Mouse (Mus musculus) kidney, postnatal 4 days (tissue): ENCODE data around the gene Prkcz.
"Not testable (repeated sequence)": the region's sequence is repeated elsewhere in the genome, so short reads cannot be mapped to it uniquely, and the experiment has no call there.

ENCODE experiments used
- DNase-seq, 2 experiments: peaks; one replicate each; pipeline ENCODE4 v3.0.0; 2021; ENCODE audit warnings: mixed read lengths in 2 of 2

The Prkcz gene

DNA sequence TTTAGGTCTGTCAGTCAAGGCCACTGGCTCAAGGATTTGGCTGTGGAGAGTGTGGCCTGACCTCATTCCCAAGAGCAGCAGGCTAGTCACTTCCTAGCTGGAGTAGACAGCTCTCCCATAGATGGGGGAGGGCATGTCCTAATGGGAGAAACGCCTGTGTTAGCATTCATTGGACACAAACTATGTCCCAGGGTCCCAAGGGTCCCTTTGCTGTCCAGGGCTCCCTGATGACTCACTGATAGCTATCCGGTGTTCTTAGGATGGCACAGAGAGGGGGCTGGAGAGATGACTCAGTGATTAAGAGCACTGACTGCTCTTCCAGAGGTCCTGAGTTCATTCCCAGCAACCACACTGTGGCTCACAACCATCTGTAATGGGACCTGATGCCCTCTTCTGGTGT is 79.9 kb downstream of the Prkcz start:
- DNase-seq = no peak

DNA sequence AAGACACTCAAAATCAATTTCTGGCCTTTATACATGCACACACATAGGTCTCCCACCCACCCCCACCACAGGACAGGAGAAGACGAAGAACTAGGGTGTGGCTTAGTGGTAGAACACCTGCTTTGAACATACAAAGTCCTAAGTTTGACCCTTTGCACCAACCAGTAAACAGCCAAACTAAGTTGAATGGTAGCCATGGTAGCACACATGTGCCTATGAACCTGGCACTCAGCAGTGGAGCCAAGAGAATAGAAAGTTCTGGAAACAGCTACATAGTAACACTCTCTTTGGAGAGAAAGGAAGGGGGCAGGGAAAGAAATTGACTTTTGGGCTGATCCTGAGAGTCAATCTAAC is 80.4 kb downstream of the Prkcz start:
- DNase-seq = no peak

DNA sequence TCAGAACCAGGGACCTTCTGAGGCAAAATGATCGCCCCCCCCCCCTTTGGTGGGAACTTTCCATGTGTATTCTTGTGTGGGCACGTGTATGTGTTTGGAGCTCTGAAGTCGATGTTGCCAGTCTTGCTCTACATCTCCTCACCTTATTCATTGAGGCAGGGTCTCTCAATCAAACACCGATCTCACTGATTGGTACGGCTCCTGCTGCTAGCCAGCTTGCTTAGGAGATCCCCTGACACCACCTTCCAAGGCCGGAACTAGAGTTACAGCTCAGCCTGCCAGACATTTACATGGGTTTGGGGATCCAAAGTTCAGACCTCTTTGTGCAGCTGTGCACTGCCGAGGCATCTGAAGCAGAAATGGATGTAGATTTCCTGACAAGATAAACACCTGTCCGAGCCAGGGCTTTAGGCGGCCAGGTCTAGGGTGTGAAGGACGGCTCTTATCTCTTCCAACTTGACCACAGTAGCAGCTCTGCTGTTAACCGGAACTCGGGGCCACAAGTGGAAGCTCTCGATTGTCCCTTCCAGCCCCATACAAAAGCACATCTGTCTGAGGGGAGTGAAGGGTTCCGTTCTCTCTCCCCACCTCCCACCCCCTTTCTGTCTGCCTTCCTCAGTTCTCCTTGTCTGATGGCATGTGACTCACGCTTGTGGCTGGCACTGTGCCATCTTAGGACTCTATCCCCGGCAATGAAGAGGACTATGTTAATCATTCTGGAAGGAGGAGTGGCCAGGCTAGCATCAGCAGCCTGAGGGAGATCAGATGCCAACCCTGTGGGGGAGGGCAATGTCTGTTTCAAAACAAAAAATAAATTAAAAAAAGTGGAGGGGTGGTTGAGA is 81.0 kb downstream of the Prkcz start:
- DNase-seq = peak; percentile 53 to 73

DNA sequence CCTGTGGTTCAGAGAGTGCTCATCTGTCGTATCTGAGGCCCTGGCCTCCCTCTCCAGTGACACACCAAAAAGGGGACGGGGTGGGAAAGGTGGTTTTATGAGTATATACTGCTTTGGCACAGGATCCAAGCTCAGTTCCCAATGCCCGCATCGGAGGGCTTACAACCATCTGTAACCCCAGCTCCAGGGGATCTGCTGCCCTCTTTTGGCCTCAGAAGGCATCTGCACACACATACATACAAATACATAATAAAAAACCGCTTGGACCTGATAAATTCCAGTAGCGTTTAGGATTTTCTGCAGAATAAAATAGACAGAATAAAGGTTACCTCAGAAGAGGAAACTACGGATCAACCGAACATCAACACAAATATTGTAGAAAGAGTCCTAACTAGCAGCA is 82.1 kb downstream of the Prkcz start:
- DNase-seq = peak in 1 of 2 experiments; percentile 19

DNA sequence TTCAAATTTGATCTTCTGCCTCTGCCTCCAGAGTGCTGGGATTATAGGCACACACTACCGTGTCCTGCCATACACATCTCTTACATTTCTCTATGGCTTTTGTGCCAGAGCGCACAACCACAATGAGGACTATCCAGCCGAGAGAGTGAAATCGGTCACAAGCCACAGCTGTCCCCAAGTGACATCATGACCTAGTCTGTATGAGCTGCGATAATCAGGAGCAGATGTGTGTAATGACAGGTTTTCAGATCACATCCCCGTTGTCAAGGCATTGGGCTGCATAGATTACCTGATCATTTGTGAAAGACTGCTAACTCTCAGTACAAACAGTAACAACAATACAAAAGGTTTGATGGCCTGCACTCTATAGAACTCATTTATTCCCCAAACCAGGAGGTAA is 83.2 kb downstream of the Prkcz start:
- no peak for DNase-seq

- peak; percentile 34 to 45 for DNase-seq
These were observed 86.3 kb downstream of the Prkcz start for GRCm38 (mm10) chr4:155274851-155275250.

DNA sequence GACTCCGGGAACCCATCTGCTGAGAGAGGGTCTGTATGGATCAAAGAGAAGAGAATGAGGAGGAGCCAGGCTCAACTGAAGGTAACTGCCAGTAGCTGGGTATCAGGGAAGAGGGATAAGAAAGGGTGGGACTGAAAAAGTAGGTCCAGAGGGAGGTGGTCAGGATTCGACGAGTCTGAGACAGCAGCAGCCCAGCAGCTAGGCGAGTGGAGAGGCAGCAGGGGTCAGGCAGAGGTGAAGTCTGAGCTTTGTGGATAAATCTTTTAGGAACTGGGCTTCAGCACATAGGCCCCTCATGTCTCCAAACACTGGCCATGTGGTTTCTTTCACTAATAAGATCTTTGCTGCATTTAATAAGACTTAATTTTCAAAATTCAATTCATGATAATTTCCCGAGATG is 86.7 kb downstream of the Prkcz start:
- DNase-seq = no peak

DNA sequence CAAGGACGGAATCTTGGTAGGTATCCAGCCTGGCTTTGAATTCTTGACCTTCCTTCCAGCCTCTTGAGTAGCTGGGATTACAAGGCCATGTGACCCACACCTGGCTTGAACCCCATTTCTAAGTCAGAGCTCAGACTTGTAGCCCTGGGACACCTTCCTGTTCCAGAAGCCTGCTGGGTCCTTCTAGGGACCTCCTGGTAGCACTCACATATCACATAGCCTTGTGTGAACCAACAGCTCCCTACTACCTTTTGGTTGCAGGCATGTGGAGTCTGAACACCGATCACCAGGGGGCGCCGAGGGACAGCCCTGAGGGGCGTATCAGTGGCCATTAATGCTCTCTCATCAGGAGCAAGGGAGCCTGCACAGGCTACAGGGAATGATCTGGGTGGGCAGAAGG is 92.8 kb downstream of the Prkcz start:
- DNase-seq = peak; percentile 90

DNA sequence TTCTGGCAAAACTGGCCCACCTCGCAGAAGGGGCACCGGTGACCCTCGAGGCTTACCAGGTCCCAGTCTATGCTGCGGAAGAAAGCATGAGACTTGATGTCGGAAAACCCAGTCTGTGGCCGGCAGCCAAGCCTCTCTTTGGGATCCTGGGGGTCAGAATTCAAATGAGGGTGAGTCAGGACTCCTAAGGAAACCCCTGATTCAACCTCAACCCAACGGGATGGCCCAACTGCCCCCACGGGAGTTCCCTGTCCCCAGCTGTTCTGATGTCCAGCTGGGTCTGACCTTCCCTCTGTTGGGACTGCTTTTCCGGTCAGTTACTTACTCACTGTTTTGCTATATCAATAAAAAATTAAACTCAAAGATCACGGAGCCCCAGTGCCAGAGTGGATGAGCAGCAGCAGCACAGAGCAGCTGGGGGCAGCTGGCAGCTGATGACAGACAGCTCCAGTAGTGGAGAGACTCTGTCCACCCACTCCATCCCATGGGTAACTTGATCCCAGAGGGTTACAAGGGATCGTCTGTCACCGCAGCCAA is 93.5 kb downstream of the Prkcz start:
- DNase-seq = peak; percentile 60 to 69

GRCm38 (mm10) chr4:155267047-155267543 is 94.1 kb downstream of the Prkcz start:
- DNase-seq = peak; percentile 17 to 32

GRCm38 (mm10) chr4:155264521-155265321 is 96.4 kb downstream of the Prkcz start:
- DNase-seq = no peak

DNA sequence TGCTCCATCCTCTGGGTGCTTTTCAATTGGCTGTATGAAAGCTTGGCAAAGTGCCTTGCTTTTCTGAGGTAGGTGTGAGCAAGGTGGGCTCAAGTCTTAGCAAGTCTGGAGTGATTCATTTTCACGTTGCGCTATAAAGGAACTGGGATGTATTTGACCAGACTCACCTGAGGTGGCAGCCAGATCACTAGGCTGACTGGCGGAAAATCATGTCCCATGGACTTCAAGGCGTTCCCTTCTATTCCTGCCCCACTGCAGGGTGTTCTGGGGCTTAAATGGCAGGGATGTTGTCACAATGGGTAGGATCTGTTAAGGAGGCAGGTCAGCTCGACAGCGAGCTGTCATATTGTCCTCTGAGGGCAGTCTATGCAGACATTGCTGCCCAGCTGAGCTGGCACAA is 108.9 kb downstream of the Prkcz start:
- no peak for DNase-seq

- no peak for DNase-seq
These were observed 110.0 kb downstream of the Prkcz start for GRCm38 (mm10) chr4:155251147-155251546.

DNA sequence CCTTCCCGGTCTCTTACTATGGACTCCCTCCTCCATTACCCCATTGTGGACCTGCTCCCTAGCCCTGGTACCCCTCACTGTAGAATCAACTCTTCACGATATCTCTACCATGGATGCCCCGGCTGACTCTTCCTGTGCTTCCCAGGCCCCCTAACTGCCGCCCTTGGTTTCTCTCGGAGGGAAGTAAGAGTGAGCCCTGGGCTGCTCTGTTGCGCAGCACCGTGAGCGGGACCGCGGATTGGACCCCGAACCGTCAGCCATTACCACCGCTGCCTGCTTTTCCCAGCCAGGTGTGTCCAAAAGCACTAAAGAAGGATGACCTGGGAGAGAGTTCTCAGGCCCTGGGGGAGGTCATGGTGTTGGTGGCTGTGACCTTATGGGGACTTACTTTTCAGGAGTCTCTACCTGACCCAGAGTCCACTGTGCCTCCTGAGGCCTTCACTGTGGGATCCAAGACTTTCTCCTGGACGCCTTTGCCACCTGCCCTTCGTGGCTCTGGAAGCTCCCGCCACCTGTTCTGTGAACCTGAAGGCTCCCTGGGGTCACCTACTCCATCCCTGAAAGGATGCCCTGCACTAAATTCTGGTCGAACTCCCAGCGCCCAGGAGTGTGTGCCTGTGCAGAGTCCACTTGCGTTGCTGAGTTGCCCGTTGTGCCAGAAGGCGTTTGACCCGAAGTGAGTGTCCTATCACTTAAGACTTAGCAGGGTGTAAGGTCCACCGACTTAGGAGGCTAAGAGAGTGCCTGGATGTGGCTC is 110.6 kb downstream of the Prkcz start:
- DNase-seq = peak; percentile 40 to 63

DNA sequence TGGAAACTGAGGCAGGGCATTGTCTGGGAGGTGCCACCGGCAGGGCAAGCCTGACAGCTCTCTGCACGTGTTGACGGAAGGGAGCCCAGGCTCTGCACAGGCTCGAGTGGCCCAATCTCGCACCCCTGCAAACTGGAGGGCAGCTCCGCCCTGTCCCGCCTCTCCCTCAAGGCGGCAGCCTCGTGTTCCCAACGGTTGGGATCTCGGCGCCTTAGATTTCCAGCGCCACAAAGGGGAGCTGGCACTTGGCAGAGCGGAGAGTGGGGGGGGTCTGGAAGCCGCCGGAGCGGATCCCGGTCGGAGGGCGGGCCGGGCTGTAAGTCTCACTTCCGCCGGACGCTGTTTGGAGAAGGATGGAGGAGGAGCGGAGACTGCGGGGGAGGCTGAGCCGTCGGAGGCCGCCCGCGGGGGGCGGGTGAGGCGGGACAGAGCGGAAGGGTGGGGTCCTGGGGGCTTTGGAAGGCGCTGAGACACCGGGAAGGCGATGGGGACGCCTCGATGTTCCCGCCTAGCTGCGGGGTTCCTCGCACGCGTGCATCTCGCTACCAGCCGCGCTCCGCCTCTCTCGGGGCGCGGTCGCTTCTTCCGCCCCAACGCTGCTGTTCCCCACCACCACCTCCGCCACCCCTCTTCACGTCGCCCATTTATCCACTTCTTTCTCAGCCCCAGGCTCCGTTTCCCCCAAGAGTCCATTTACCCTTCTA is 111.4 kb downstream of the Prkcz start, which contains the start of gene Faap20:
Gene Faap20, plus strand, starts transcription at position 155 of the 704 bp plus-strand sequence.
- DNase-seq = peak; percentile 92 to 96

GRCm38 (mm10) chr4:155249257-155249647 is 111.9 kb downstream of the Prkcz start:
- peak; percentile 98 for DNase-seq

- not testable (repeated sequence) for DNase-seq
These were observed 113.1 kb downstream of the Prkcz start for GRCm38 (mm10) chr4:155248054-155248453.

- peak; percentile 62 to 80 for DNase-seq
These were observed 114.5 kb downstream of the Prkcz start for GRCm38 (mm10) chr4:155246691-155247105.

DNA sequence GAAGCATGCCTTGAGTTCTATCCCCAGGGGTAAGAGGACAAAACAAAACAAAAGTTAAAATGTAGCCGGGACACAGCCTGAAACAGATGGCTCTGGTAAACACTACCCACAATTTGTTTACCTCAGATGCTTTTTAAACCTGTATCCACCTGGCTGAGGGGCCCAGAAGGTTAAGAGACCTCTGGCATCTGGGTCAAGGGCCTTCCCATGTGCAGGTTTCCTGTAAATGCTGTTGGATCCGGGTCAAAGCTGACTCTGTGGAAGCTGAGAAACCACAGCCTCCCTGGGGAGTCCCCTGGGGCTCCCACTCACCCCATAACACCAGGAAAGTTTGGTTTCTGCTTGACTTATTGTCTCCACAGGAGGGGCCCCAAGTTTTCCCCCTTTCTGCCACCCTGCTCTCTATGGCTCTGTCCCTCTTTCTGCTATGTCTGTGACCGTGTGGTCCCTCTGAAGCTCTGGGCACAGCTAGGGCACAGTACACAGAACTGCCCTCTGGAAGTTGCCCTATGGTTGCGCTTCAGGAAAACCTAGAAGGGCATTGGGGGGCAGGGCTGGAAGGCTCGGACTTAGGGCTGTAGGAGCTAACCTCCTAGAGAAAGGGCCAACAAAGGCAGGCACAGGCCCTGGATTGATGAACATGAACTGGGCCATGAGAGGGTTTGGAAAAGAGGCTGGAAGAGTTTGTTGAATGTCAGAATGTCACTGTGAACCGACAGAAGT is 115.2 kb downstream of the Prkcz start:
- DNase-seq = peak in 1 of 2 experiments; percentile 56

- DNase-seq = no peak
These were observed 117.9 kb downstream of the Prkcz start for GRCm38 (mm10) chr4:155243233-155243632.

GRCm38 (mm10) chr4:155242292-155242691 is 118.9 kb downstream of the Prkcz start:
- DNase-seq = no peak
